Comparison of ENCODE assay signal across 26 mouse cellular contexts in the genomic region with DNA sequence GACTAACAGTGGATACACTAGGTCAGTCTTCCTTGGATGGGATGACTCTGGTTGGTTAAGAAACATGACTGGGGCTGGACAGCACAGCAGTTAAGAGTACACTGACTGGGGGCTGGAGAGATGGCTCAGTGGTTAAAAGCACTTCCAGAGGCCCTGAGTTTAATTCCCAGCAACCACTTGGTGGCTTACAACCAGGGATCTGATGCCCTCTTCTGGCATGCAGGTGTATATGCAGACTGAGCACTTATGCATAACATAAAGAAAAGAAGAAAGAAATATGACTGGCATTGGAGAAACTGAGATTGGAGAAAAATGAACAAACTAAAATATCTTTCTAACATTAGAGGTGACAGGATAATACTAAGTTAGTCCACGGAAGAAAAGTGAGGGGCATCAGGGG. TPM values are rescaled to one million over a fixed set of nuclear protein-coding genes. Genes with fewer than 3 reads are reported as not detected.
DNase-seq lines count a peak whose midpoint lies in the region; ATAC-seq and TF ChIP-seq lines count a peak whose summit lies in the region.
"Had no signal": no experiment of that assay in that cellular context is flagged by ENCODE, and none has a peak within 500 bp of the region (broad histone marks: within the 10 kb centered on the region; RNA-seq: fewer than 3 reads in every experiment).

No protein-coding gene starts in this region.

- H3K4me3 ChIP-seq in layer of hippocampus, adult 2 months, result no peak overlapping the region
- no peak overlapping the region for H3K4me3 ChIP-seq in kidney, embryonic 14.5 days (ENCODE audit: low read length)
- H3K4me3 ChIP-seq in cerebellum, adult 2 months (replicated peaks; ENCODE audit: insufficient read depth, low read depth, low read length), result no peak overlapping the region
- H3K4me3 ChIP-seq: heart, embryonic 12.5 days; hindbrain, embryonic 12.5 days; midbrain, embryonic 13.5 days; neural tube, embryonic 12.5 days; stomach, embryonic 15.5 days had no signal

- no peak overlapping the region for H3K27ac ChIP-seq in layer of hippocampus, adult 2 months
- H3K27ac ChIP-seq in kidney, embryonic 14.5 days (ENCODE audit: low read depth, low read length), result no peak overlapping the region
- H3K27ac ChIP-seq in cerebellum, adult 2 months (ENCODE audit: insufficient read depth, low read length), result no peak overlapping the region
- H3K27ac ChIP-seq: hindbrain, embryonic 12.5 days; midbrain, embryonic 13.5 days; neural tube, embryonic 12.5 days; stomach, embryonic 15.5 days had no signal

- no peak for TF ChIP-seq POLR2A in cerebellum, adult 2 months (IDR thresholded peaks at IDR 0.05; ENCODE audit: borderline replicate concordance, insufficient read depth, low read length)

- 100% methylated on average over 1 of the region's 1 CpGs for WGBS in kidney, embryonic 14.5 days
- WGBS in cerebellum, adult 2 months, result 98% methylated on average over 1 of the region's 1 CpGs

- no peaks in the 10 kb centered on the region for H3K27me3 ChIP-seq in kidney, embryonic 14.5 days (ENCODE audit: control insufficient read depth, insufficient read depth, low read length)
- H3K27me3 ChIP-seq in cerebellum, adult 2 months (ENCODE audit: control insufficient read depth, insufficient read depth, low read length), result no peaks in the 10 kb centered on the region
- H3K27me3 ChIP-seq: heart, embryonic 12.5 days; hindbrain, embryonic 12.5 days; midbrain, embryonic 13.5 days; neural tube, embryonic 12.5 days; stomach, embryonic 15.5 days had no signal

- H3K36me3 ChIP-seq in kidney, embryonic 14.5 days (ENCODE audit: control insufficient read depth, insufficient read depth, low read length), result peaks cover 73% of the 10 kb centered on the region

- ATAC-seq in kidney, embryonic 14.5 days (ENCODE audit: low FRiP score, low TSS enrichment), result no peak
- ATAC-seq: forebrain, embryonic 14.5 days; midbrain, embryonic 13.5 days had no signal

- peak; percentile 44 for TF ChIP-seq CTCF in layer of hippocampus, adult 2 months (conservative IDR thresholded peaks at IDR 0.05)
- TF ChIP-seq CTCF in cerebellum, adult 2 months (IDR thresholded peaks at IDR 0.05; ENCODE audit: borderline replicate concordance, insufficient read depth, low read depth, low read length), result no peak

- H3K9me3 ChIP-seq in kidney, embryonic 14.5 days (ENCODE audit: control insufficient read depth, low read length), result no peaks in the 10 kb centered on the region
- H3K9me3 ChIP-seq: G1E; heart, embryonic 12.5 days; hindbrain, embryonic 12.5 days; midbrain, embryonic 13.5 days; neural tube, embryonic 12.5 days; stomach, embryonic 15.5 days had no signal

- no peak overlapping the region for H3K9ac ChIP-seq in kidney, embryonic 14.5 days (ENCODE audit: low read depth, low read length)
- H3K9ac ChIP-seq: heart, embryonic 12.5 days; hindbrain, embryonic 12.5 days; midbrain, embryonic 13.5 days; neural tube, embryonic 12.5 days; stomach, embryonic 15.5 days had no signal

- H3K4me1 ChIP-seq in kidney, embryonic 14.5 days (ENCODE audit: control insufficient read depth, insufficient read depth, low read length), result no peaks in the 10 kb centered on the region
- H3K4me1 ChIP-seq in cerebellum, adult 2 months (ENCODE audit: control insufficient read depth, insufficient read depth, low read length), result no peaks in the 10 kb centered on the region
- H3K4me1 ChIP-seq: heart, embryonic 12.5 days; hindbrain, embryonic 12.5 days; midbrain, embryonic 13.5 days; neural tube, embryonic 12.5 days; stomach, embryonic 15.5 days had no signal

- H3K4me2 ChIP-seq in kidney, embryonic 14.5 days (replicated peaks; ENCODE audit: low read depth, low read length), result no peak overlapping the region
- H3K4me2 ChIP-seq: heart, embryonic 12.5 days; hindbrain, embryonic 12.5 days; midbrain, embryonic 13.5 days; neural tube, embryonic 12.5 days; stomach, embryonic 15.5 days had no signal

- no peak for DNase-seq in layer of hippocampus, adult 2 months (ENCODE audit: low spot score in 2 of 2)
- no peak for DNase-seq in layer of hippocampus, adult 9-11 months
- peak; percentile 9 for DNase-seq in 3T3-L1 (ENCODE audit: low read depth, low spot score)
- DNase-seq in A20 (ENCODE audit: low read depth, low spot score), result peak; percentile 10
- DNase-seq in R1 (ENCODE audit: low read depth, low spot score), result peak; percentile 59
- no peak for DNase-seq in cerebellum, adult 2 months
- DNase-seq: adrenal gland, postnatal 25 days; cerebellum, adult 9-10 months; heart, postnatal 14 days; kidney, adult 18-20 months; kidney, postnatal 10 days; lung, postnatal 10 days; thymus, adult 18-20 months; thymus, postnatal 36 days had no signal

RNA-seq across cellular contexts. Expression of gene Slc5a10, which starts 19.9 kb away (rescaled TPM):
- under 1 TPM; 0.31 to 0.47 TPM for total RNA-seq in layer of hippocampus, adult 2 months (2021)
- polyA plus RNA-seq in kidney, embryonic 14.5 days (2014; fragmentation: Nextera tagmentation; extraction: Ambion mirVana), result 0.11 and 0.16 TPM in 2 replicates
- polyA plus RNA-seq in cerebellum, adult 2 months (2012; rRNA removed), result 0.05 and 0.07 TPM in 2 replicates
- total RNA-seq: adrenal gland, postnatal 25 days; G1E; gastrocnemius, adult 8-10 months; granulocyte monocyte progenitor cell, adult 5-6 weeks; heart, postnatal 14 days; megakaryocyte progenitor cell, adult 5-6 weeks had no signal
- polyA plus RNA-seq: forebrain, embryonic 14.5 days; G1E; heart, embryonic 12.5 days; hindbrain, embryonic 12.5 days; liver, embryonic 16.5 days; neural tube, embryonic 12.5 days; stomach, embryonic 15.5 days had no signal

RNA-seq across cellular contexts. Expression of gene Prpsap2, which starts 21.4 kb away (rescaled TPM):
- 10 to 100 TPM; 50.8 to 51.0 TPM for total RNA-seq in layer of hippocampus, adult 2 months (2021)
- polyA plus RNA-seq in kidney, embryonic 14.5 days (2014; fragmentation: Nextera tagmentation; extraction: Ambion mirVana), result 28.0 and 31.7 TPM in 2 replicates
- 41.1 and 47.1 TPM in 2 replicates for polyA plus RNA-seq in cerebellum, adult 2 months (2012; rRNA removed)

RNA-seq across cellular contexts. Expression of gene Fam83g, which starts 56.6 kb away (rescaled TPM):
- not detected for total RNA-seq in layer of hippocampus, adult 2 months (2021)
- polyA plus RNA-seq in kidney, embryonic 14.5 days (2014; fragmentation: Nextera tagmentation; extraction: Ambion mirVana), result 1.8 and 1.9 TPM in 2 replicates
- polyA plus RNA-seq in cerebellum, adult 2 months (2012; rRNA removed), result 0.08 and 0.11 TPM in 2 replicates
- total RNA-seq: granulocyte monocyte progenitor cell, adult 5-6 weeks; megakaryocyte progenitor cell, adult 5-6 weeks had no signal
- polyA plus RNA-seq: G1E had no signal

Comparison
In these comparisons a context has a peak if more than half of its experiments do, and no peak if none do; other contexts are left out.
1. DNase-seq: peak in 3T3-L1 (single experiment), A20 (single experiment) and R1 (single experiment); none in layer of hippocampus, adult 2 months (0 of 2), layer of hippocampus, adult 9-11 months (single experiment) and cerebellum, adult 2 months (0 of 2).